Mouse (Mus musculus): ENCODE data around the gene Svs4. TPM values are rescaled to one million over a fixed set of nuclear protein-coding genes. Genes with fewer than 3 reads are reported as not detected.
"Not testable (repeated sequence)": the region's sequence is repeated elsewhere in the genome, so short reads cannot be mapped to it uniquely, and the experiment has no call there.

Gene Svs4
- not detected for total RNA-seq (2021)

- intact Hi-C loops (cut with DNase I), result no loop called here
- no peak for DNase-seq
These were observed at the start of gene Svs4 for GRCm38 (mm10) chr2:164278359-164278758. Gene Svs4 (minus strand): TSS chr2:164278459.

GRCm38 (mm10) chr2:164320983-164321382 is 42.7 kb upstream of the Svs4 start:
- no peak for DNase-seq

GRCm38 (mm10) chr2:164316451-164316850 is 38.2 kb upstream of the Svs4 start, which contains the start of gene Svs6:
Gene Svs6 (plus strand): TSS chr2:164316751.
- DNase-seq; intact Hi-C loops (cut with DNase I): not testable (repeated sequence)

More at GRCm38 (mm10) chr2:164320983-164321382, 42.7 kb upstream of the Svs4 start:
- intact Hi-C loops (cut with DNase I), result no loop called here

- DNase-seq; intact Hi-C loops (cut with DNase I): not testable (repeated sequence)
These were observed 37.2 kb upstream of the Svs4 start for GRCm38 (mm10) chr2:164315460-164315859.

- no peak for DNase-seq
- intact Hi-C loops (cut with DNase I), result no loop called here
These were observed 34.3 kb upstream of the Svs4 start for GRCm38 (mm10) chr2:164312599-164312998.

- DNase-seq; intact Hi-C loops (cut with DNase I): not testable (repeated sequence)
These were observed 10.7 kb upstream of the Svs4 start, which contains the start of gene Svs3a for GRCm38 (mm10) chr2:164288968-164289367. Gene Svs3a (plus strand): TSS chr2:164289268.

- not testable (repeated sequence) for DNase-seq
- intact Hi-C loops (cut with DNase I), result loop anchor here (2.0 kb wide), 1 partner anchor 34 kb away; no protein-coding TSS in a partner anchor
These were observed 21.7 kb downstream of the Svs4 start, which contains the start of gene Svs3b for GRCm38 (mm10) chr2:164256540-164256939. Gene Svs3b (minus strand): TSS chr2:164256640.

GRCm38 (mm10) chr2:164238366-164238765 is 39.9 kb downstream of the Svs4 start, which contains the start of gene Svs2:
Gene Svs2 (minus strand): TSS chr2:164238466.
- intact Hi-C loops (cut with DNase I), result no loop called here
- DNase-seq, result no peak

GRCm38 (mm10) chr2:164232671-164233070 is 45.6 kb downstream of the Svs4 start:
- intact Hi-C loops (cut with DNase I), result no loop called here
- no peak for DNase-seq

- intact Hi-C loops (cut with DNase I), result no loop called here
- DNase-seq, result no peak
These were observed 49.7 kb downstream of the Svs4 start for GRCm38 (mm10) chr2:164228361-164229070.

Other genes with a start within 250 kb of the Svs4 start
- gene Stk4, start 208.1 kb downstream of the Svs4 start, total RNA-seq (2021), result 10 to 100 TPM; 20.9 to 21.4 TPM
- gene Tomm34, start 207.3 kb downstream of the Svs4 start, total RNA-seq (2021), result 10 to 100 TPM; 22.8 to 25.9 TPM
- gene Kcns1, start 107.3 kb downstream of the Svs4 start, total RNA-seq (2021), result under 1 TPM; 0.14 to 0.15 TPM
- gene Wfdc5, start 95.7 kb downstream of the Svs4 start, total RNA-seq (2021), result not detected
- gene Wfdc12, start 87.9 kb downstream of the Svs4 start, total RNA-seq (2021), result not detected
- not detected for gene Wfdc15a, start 78.3 kb downstream of the Svs4 start, total RNA-seq (2021)
- gene Wfdc15b, start 56.8 kb downstream of the Svs4 start, total RNA-seq (2021), result not detected
- not detected for gene Svs2, start 40.0 kb downstream of the Svs4 start, total RNA-seq (2021)
- gene Svs3b, start 21.8 kb downstream of the Svs4 start, total RNA-seq (2021), result not detected
- gene Svs3a, start 10.8 kb upstream of the Svs4 start, total RNA-seq (2021), result not detected
- not detected for gene Svs6, start 38.3 kb upstream of the Svs4 start, total RNA-seq (2021)
- not detected for gene Svs5, start 54.3 kb upstream of the Svs4 start, total RNA-seq (2021)
- gene Slpi, start 110.6 kb upstream of the Svs4 start, total RNA-seq (2021), result under 1 TPM; 0.45 to 0.77 TPM
- gene Rbpjl, start 124.7 kb upstream of the Svs4 start, total RNA-seq (2021), result not detected
- gene Matn4, start 126.7 kb upstream of the Svs4 start, total RNA-seq (2021), result 1 to 10 TPM; 1.2 to 2.3 TPM
- 10 to 100 TPM; 24.3 to 39.3 TPM for gene Sdc4, start 165.4 kb upstream of the Svs4 start, total RNA-seq (2021)
- 10 to 100 TPM; 21.3 to 25.1 TPM for gene Sys1, start 178.5 kb upstream of the Svs4 start, total RNA-seq (2021)
- gene Gm20458, start 182.5 kb upstream of the Svs4 start, total RNA-seq (2021), result 1 to 10 TPM; 5.5 to 7.4 TPM
- gene Trp53tg5, start 195.3 kb upstream of the Svs4 start, total RNA-seq (2021), result not detected
- gene Dbndd2, start 207.6 kb upstream of the Svs4 start, total RNA-seq (2021), result 10 to 100 TPM; 17.1 to 18.9 TPM
- 10 to 100 TPM; 56.4 to 56.8 TPM for gene Pigt, start 219.1 kb upstream of the Svs4 start, total RNA-seq (2021)

Measured in heart, postnatal 10 days (tissue).